Mouse (Mus musculus) duodenum, adult 2 months (tissue): Measurements from ENCODE around the gene Olfr1145. TPM values are rescaled to one million over a fixed set of nuclear protein-coding genes. Genes with fewer than 3 reads are reported as not detected.

Source experiments
- polyA plus RNA-seq: library from polyadenylated mRNA; depleted of rRNA; stranded (reverse); fragments of >200 nt; gene quantifications from 2 replicates; pipeline ENCODE4 v1.2.3, GENCODE M21; 2012; ENCODE audit warnings: low replicate concordance; rRNA removed

Gene Olfr1145
- polyA plus RNA-seq: not detected in 2 replicates

GRCm38 (mm10) chr2:87809522-87809921, at the start of gene Olfr1145:
TSS of gene Olfr1145 (plus strand) at chr2:87809822.

GRCm38 (mm10) chr2:87779183-87779582, 30.4 kb upstream of the Olfr1145 start, which contains the start of gene Olfr152:
TSS of gene Olfr152 (plus strand) at chr2:87779483.

GRCm38 (mm10) chr2:87800292-87800691, 9.3 kb upstream of the Olfr1145 start, which contains the start of gene Olfr1143:
TSS of gene Olfr1143 (plus strand) at chr2:87800592.

GRCm38 (mm10) chr2:87830233-87830632, 20.6 kb downstream of the Olfr1145 start, which contains the start of gene Olfr1148:
TSS of gene Olfr1148 (plus strand) at chr2:87830533.

GRCm38 (mm10) chr2:87843693-87844092, 34.1 kb downstream of the Olfr1145 start, which contains the start of gene Olfr1150-ps1:
TSS of gene Olfr1150-ps1 (plus strand) at chr2:87843993.

GRCm38 (mm10) chr2:87855562-87855961, 45.9 kb downstream of the Olfr1145 start, which contains the start of gene Olfr1151:
TSS of gene Olfr1151 (plus strand) at chr2:87855862.

Other genes starting within 250 kb of the Olfr1145 start
- gene Olfr1129, start 235.9 kb upstream of the Olfr1145 start, polyA plus RNA-seq: not detected in 2 replicates
- not detected in 2 replicates for gene Olfr1130, start 203.6 kb upstream of the Olfr1145 start, polyA plus RNA-seq
- not detected in 2 replicates for gene Olfr1131, start 182.7 kb upstream of the Olfr1145 start, polyA plus RNA-seq
- gene Olfr1132, start 172.3 kb upstream of the Olfr1145 start, polyA plus RNA-seq: not detected in 2 replicates
- gene Olfr1133, start 162.4 kb upstream of the Olfr1145 start, polyA plus RNA-seq: not detected in 2 replicates
- gene Olfr1134, start 151.4 kb upstream of the Olfr1145 start, polyA plus RNA-seq: not detected in 2 replicates
- gene Olfr1135, start 136.2 kb upstream of the Olfr1145 start, polyA plus RNA-seq: not detected in 2 replicates
- gene Olfr1136, start 115.9 kb upstream of the Olfr1145 start, polyA plus RNA-seq: not detected in 2 replicates
- gene Olfr1137, start 96.6 kb upstream of the Olfr1145 start, polyA plus RNA-seq: not detected in 2 replicates
- not detected in 2 replicates for gene Olfr1138, start 69.8 kb upstream of the Olfr1145 start, polyA plus RNA-seq
- gene Olfr1140, start 66.1 kb upstream of the Olfr1145 start, polyA plus RNA-seq: not detected in 2 replicates
- gene Olfr1141, start 55.8 kb upstream of the Olfr1145 start, polyA plus RNA-seq: not detected in 2 replicates
- gene Olfr152, start 30.3 kb upstream of the Olfr1145 start, polyA plus RNA-seq: not detected in 2 replicates
- gene Olfr1143, start 9.2 kb upstream of the Olfr1145 start, polyA plus RNA-seq: not detected in 2 replicates
- not detected in 2 replicates for gene Olfr1148, start 20.7 kb downstream of the Olfr1145 start, polyA plus RNA-seq
- gene Olfr1150-ps1, start 34.2 kb downstream of the Olfr1145 start, polyA plus RNA-seq: not detected in 2 replicates
- not detected in 2 replicates for gene Olfr1151, start 46.0 kb downstream of the Olfr1145 start, polyA plus RNA-seq
- not detected in 2 replicates for gene Olfr1152, start 56.7 kb downstream of the Olfr1145 start, polyA plus RNA-seq
- not detected in 2 replicates for gene Olfr1153, start 85.1 kb downstream of the Olfr1145 start, polyA plus RNA-seq
- not detected in 2 replicates for gene Olfr1154, start 95.3 kb downstream of the Olfr1145 start, polyA plus RNA-seq
- not detected in 2 replicates for gene Olfr1155, start 135.3 kb downstream of the Olfr1145 start, polyA plus RNA-seq
- not detected in 2 replicates for gene Olfr1156, start 143.3 kb downstream of the Olfr1145 start, polyA plus RNA-seq
- not detected in 2 replicates for gene Olfr1157, start 158.5 kb downstream of the Olfr1145 start, polyA plus RNA-seq
- gene Olfr74, start 164.8 kb downstream of the Olfr1145 start, polyA plus RNA-seq: not detected in 2 replicates
- gene Olfr1158, start 180.3 kb downstream of the Olfr1145 start, polyA plus RNA-seq: not detected in 2 replicates
- not detected in 2 replicates for gene Olfr1160, start 198.4 kb downstream of the Olfr1145 start, polyA plus RNA-seq
- not detected in 2 replicates for gene Olfr1161, start 213.0 kb downstream of the Olfr1145 start, polyA plus RNA-seq
- gene Olfr73, start 227.9 kb downstream of the Olfr1145 start, polyA plus RNA-seq: not detected in 2 replicates
- gene Olfr1162, start 241.3 kb downstream of the Olfr1145 start, polyA plus RNA-seq: not detected in 2 replicates